Mouse (Mus musculus) erythroblast, embryonic 14.5 days (primary cell): ENCODE measurements around the gene Set.

ENCODE experiments used
- GATA1 ChIP-seq: IDR thresholded peaks from 2 replicates; pipeline ENCODE4 v1.6.1; 2012; ENCODE audit warnings: low read length, inconsistent platforms, mixed read lengths
- TAL1 ChIP-seq: IDR thresholded peaks from 3 replicates; pipeline ENCODE4 v1.6.1; 2012; ENCODE audit warnings: low read length, inconsistent platforms, mixed read lengths

DNA sequence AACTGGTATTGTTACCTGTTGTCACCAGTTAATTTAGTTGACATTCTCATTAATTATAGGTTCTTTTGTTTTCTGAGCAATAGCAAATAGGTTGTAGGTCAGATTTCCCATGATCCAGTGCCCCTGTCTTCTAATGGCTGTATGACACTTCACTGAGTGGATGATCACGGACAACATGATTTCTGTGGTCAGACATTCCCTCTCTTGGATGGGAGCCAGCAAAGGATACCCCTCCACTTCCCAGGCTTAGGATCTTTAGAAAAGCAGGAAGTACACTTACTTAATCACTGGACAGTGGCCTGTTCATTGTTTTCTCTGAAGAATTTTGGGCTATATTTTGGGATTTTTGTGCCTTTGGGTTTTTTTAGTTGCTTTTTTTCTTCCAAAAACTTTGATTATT lies 48.1 kb upstream of the Set start:
- no peak for TF ChIP-seq TAL1
- TF ChIP-seq GATA1: no peak
